Mouse (Mus musculus) left cerebral cortex, adult 2 months (tissue): Measurements from ENCODE around the gene Ryr1. TPM values are rescaled to one million over a fixed set of nuclear protein-coding genes. Genes with fewer than 3 reads are reported as not detected.

Experiments
- DNase-seq, 2 experiments: peaks; one replicate each; pipeline ENCODE4 v3.0.0; 2021 to 2022; ENCODE audit warnings: low spot score in 2 of 2, mixed read lengths in 1 of 2; ENCODE audit errors: extremely low spot score in 1 of 2
- H3K27ac ChIP-seq: fragments of 200-600 bp; 2 replicates; pipeline ENCODE4 v1.8.1; 2022
- H3K4me3 ChIP-seq: fragments of 200-600 bp; 2 replicates; pipeline ENCODE4 v1.8.1; 2022
- CTCF ChIP-seq: fragments of 200-600 bp; IDR thresholded peaks from 2 replicates; pipeline ENCODE4 v1.8.1; 2022; ENCODE audit warnings: antibody characterized with exemption, mild to moderate bottlenecking, moderate library complexity
- intact Hi-C: fragments of 180-260 bp; cut with DNase I; formaldehyde crosslinking; loops from one replicate; pipeline ENCODE4 v1.15.1; 2025
- long read RNA-seq, 2 experiments: library from polyadenylated mRNA; stranded (forward); transcript quantifications; one replicate each; pipeline ENCODE4 v2.0.0; 2021; ENCODE audit warnings: borderline mapping rate in 2 of 2
- total RNA-seq, 2 experiments: library from RNA; stranded (reverse); gene quantifications; 2 replicates each; pipeline ENCODE4 v1.2.3; 2021

The Ryr1 gene
- total RNA-seq, result 10 to 100 TPM in 1 of 2 experiments, 1 to 10 TPM in 1; 7.7 to 10.5 TPM
- long read RNA-seq, experiment 1, partial matches to known transcripts, result 3 of 6 reads
- long read RNA-seq, experiment 1, other reads (novel, unspliced or antisense), result 3 of 6 reads
- long read RNA-seq, experiment 2, partial matches to known transcripts, result 6 of 7 reads
- long read RNA-seq, experiment 2, other reads (novel, unspliced or antisense), result 1 of 7 reads

- no peak for DNase-seq
- Histone ChIP-seq H3K27ac (no peak within 1 kb of the TSS), H3K4me3 (no peak within 1 kb of the TSS)
- intact Hi-C loops, result loop anchor here (5.0 kb wide), 1 partner anchor 177 kb away; the partner anchor contains the start of gene Dpf1
- no peak for TF ChIP-seq CTCF
These were observed at the start of gene Ryr1 for GRCm38 (mm10) chr7:29124970-29125369. TSS of gene Ryr1 (minus strand) at chr7:29125179.

DNA sequence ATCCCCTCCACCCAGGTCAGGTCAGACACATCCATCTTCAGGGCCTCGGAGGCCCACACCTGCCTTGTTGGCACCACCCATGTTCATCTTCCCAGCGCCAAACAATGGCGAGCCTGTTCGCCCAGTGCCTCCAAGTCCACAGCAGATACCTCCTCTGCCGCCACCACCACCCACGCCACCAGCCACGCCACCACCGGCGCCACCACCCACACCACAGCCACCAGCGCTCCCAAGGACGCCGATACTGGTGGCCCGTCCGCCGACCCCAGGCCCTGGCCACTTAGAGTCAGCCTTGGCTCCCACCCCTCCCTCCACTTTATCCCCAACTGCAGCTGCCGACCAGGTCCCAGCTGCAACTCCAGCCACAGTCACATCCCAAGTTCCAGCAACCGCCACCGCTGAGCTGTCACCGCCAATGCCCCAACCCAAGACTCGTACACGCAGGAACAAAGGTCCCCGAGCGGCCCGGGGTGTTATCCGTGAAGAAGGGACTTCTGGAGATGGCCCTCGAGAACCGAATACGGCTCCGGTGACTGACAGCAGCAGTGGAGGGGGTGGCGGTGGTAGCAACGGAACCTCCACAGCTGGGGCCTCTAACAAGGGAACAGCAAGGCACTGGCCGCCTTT lies 47.5 kb upstream of the Ryr1 start:
- Histone ChIP-seq H3K27ac (no peak overlapping the region), H3K4me3 (no peak overlapping the region)

GRCm38 (mm10) chr7:29171562-29172097 lies 46.7 kb upstream of the Ryr1 start:
- intact Hi-C loops, result loop anchor here (10.0 kb wide), 1 partner anchor 193 kb away; no protein-coding TSS in a partner anchor
- Histone ChIP-seq H3K27ac (no peak overlapping the region), H3K4me3 (no peak overlapping the region)
- DNase-seq, result peak in 1 of 2 experiments; percentile 11
- TF ChIP-seq CTCF, result no peak

More for the DNA sequence above, 47.5 kb upstream of the Ryr1 start:
- peak in 1 of 2 experiments; percentile 12 for DNase-seq
- intact Hi-C loops, result loop anchor here (10.0 kb wide), 1 partner anchor 192 kb away; no protein-coding TSS in a partner anchor
- no peak for TF ChIP-seq CTCF

DNA sequence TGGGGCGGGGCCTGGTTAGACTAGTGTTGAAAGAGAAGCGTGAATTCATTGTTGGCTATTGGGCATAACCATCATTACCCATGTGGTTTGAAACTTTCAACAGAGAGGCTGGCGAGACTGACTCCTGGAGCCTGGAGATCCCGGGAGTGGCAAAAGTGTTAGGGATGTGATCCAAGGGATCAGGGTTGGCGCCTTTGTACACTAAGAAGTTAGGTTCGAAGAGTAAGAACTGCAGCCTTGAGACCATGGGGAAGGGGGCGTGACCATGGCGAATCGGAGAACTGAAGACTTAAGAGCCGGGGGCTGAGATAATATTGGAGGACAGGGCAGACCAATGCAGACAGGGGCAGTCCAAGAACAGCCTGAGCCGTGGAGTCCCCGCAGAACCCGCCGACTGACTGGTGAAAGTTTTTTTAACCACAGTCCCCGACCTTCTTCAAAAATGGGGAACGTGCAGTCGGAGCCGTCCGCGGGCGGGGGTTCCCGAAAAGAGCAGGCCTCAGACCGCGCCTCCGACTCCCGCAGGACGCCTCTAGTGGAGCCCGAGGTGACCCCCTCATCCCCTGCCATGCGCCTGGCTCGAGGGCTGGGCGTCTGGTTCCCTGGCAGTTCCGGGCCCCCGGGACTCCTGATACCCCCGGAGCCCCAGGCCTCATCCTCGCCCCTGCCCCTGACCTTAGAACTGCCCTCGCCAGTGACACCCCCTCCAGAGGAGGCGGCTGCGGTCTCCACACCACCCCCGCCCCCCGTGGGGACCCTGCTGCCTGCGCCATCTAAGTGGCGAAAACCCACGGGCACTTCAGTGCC lies 46.0 kb upstream of the Ryr1 start:
- intact Hi-C loops, result loop anchor here (10.0 kb wide), 1 partner anchor 194 kb away; no protein-coding TSS in a partner anchor
- peak in 1 of 2 experiments; percentile 10 for DNase-seq
- TF ChIP-seq CTCF, result no peak
- Histone ChIP-seq H3K4me3 (peak overlapping the region; percentile 83), H3K27ac (no peak overlapping the region)

- intact Hi-C loops, result loop anchor here (10.0 kb wide), 1 partner anchor 195 kb away; no protein-coding TSS in a partner anchor
- H3K4me3 ChIP-seq, result peak within 1 kb of the TSS; percentile 83
- TF ChIP-seq CTCF, result no peak
- DNase-seq, result peak; percentile 39 to 47
- H3K27ac ChIP-seq, result peak within 1 kb of the TSS; percentile 94
These were observed 45.2 kb upstream of the Ryr1 start, which contains the start of the genes Ggn and Spred3 for GRCm38 (mm10) chr7:29170066-29170754. TSS of gene Ggn (plus strand) at chr7:29170210. TSS of gene Spred3 (minus strand) at chr7:29170411.

DNA sequence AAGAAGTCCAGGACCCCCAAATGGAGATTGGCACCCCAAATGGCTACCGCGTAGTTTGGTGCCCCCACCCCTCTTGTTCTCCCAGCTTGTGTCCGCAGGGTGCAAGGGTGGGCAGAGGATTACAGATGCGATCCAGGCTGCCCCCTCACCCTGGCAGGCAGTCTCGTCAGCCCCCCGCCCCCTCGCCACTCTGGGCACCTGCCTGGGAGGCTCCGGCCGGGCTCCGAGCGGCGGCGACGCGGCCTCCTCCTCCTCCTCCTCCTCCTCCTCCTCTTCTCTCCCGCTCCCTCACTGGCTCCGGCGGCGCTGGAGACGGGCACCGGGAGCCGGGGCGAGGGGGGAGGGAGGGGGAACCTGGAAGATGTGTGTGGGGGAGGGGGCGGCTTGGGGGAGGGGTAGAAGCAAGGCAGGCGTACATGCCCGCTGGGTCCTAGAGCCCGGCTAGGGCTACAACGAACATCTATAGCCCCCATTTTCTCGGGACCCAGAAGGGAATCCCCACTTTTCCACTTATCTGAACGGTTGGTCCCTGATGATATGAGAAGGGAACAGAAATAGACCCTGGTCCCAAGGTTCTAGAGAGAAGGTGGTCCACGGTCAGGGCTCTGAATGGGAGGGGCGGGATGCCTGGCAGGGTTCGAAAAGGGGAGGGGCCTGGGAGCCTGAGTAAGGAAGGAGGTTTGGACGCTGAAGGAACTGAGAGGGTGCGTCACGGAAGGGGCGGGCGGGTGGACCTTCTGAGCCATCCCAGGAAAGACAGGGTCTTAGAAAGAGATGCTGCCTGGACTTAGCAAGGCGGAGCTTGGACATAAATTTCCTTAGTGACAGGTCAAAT lies 44.5 kb upstream of the Ryr1 start:
- peak; percentile 79 to 81 for DNase-seq
- H3K4me3 ChIP-seq, result peak overlapping the region; percentile 83
- peak overlapping the region; percentile 94 for H3K27ac ChIP-seq
- TF ChIP-seq CTCF, result no peak
- intact Hi-C loops, result loop anchor here (10.0 kb wide), 1 partner anchor 195 kb away; no protein-coding TSS in a partner anchor

DNA sequence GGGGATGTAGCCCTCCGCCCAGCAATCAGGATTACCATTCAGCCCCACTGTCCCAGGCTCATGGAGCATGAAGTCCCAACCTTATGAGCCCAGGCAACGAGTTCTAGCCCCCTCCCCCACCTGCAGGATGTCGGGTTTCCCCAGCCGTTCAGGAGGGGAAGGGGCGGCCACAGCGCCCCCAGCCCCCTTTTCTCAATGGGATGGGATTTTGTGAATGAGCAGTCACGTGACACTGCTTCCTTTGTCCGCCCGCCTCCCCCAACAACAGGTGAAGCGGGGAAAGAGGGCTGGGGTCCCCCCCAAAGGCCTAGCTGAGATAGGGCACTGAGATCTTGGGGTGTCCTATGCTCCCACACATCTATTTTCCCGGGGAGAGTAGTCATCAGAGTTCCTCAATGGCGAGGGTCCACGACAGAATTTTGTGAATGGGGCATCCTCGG lies 43.8 kb upstream of the Ryr1 start:
- peak in 1 of 2 experiments; percentile 32 for DNase-seq
- Histone ChIP-seq H3K27ac (peak overlapping the region; percentile 94), H3K4me3 (peak overlapping the region; percentile 83)
- intact Hi-C loops, result no loop called here
- TF ChIP-seq CTCF, result no peak

- intact Hi-C loops, result no loop called here
- Histone ChIP-seq H3K4me3 (peak overlapping the region; percentile 83), H3K27ac (peak overlapping the region; percentile 94)
- no peak for TF ChIP-seq CTCF
- DNase-seq, result no peak
These were observed 43.2 kb upstream of the Ryr1 start for GRCm38 (mm10) chr7:29168121-29168695.

GRCm38 (mm10) chr7:29167656-29168055 lies 42.7 kb upstream of the Ryr1 start:
- H3K27ac ChIP-seq, result no peak overlapping the region

More at GRCm38 (mm10) chr7:29167656-29168055, 42.7 kb upstream of the Ryr1 start:
- H3K4me3 ChIP-seq, result peak overlapping the region; percentile 83
- intact Hi-C loops, result no loop called here
- no peak for DNase-seq
- no peak for TF ChIP-seq CTCF
